Mouse (Mus musculus): ENCODE data around the gene Ankub1.
A peak's percentile ranks its signal among the peaks of the same experiment; 100 is the strongest.

Ankub1 gene

GRCm38 (mm10) chr3:57692719-57693118 is at the start of gene Ankub1:
Gene Ankub1, minus strand, starts transcription at chr3:57692799.
- no peak for DNase-seq (ENCODE audit: low read depth)

GRCm38 (mm10) chr3:57739830-57740229 is 47.2 kb upstream of the Ankub1 start:
- DNase-seq (ENCODE audit: low read depth): no peak

- peak; percentile 64 for DNase-seq (ENCODE audit: low read depth)
These were observed 44.0 kb upstream of the Ankub1 start for GRCm38 (mm10) chr3:57736419-57737095.

GRCm38 (mm10) chr3:57735511-57736370 is 43.1 kb upstream of the Ankub1 start, which contains the start of gene Rnf13:
Gene Rnf13, plus strand, starts transcription at chr3:57736062.
- peak; percentile 98 for DNase-seq (ENCODE audit: low read depth)

- DNase-seq (ENCODE audit: low read depth): no peak
These were observed 39.8 kb upstream of the Ankub1 start for GRCm38 (mm10) chr3:57732206-57732915.

GRCm38 (mm10) chr3:57714151-57714550 is 21.6 kb upstream of the Ankub1 start:
- no peak for DNase-seq (ENCODE audit: low read depth)

GRCm38 (mm10) chr3:57696779-57697178 is 4.2 kb upstream of the Ankub1 start:
- no peak for DNase-seq (ENCODE audit: low read depth)

- no peak for DNase-seq (ENCODE audit: low read depth)
These were observed 3.6 kb upstream of the Ankub1 start for GRCm38 (mm10) chr3:57696249-57696648.

- DNase-seq (ENCODE audit: low read depth): no peak
These were observed 827 bp downstream of the Ankub1 start for GRCm38 (mm10) chr3:57691772-57692171.

GRCm38 (mm10) chr3:57677786-57678185 is 14.8 kb downstream of the Ankub1 start:
- DNase-seq (ENCODE audit: low read depth): peak; percentile 12

GRCm38 (mm10) chr3:57674075-57674474 is 18.5 kb downstream of the Ankub1 start:
- DNase-seq (ENCODE audit: low read depth): no peak

- DNase-seq (ENCODE audit: low read depth): no peak
These were observed 19.0 kb downstream of the Ankub1 start for GRCm38 (mm10) chr3:57673586-57673985.

GRCm38 (mm10) chr3:57667054-57667723 is 25.4 kb downstream of the Ankub1 start:
- peak; percentile 95 for DNase-seq (ENCODE audit: low read depth)

GRCm38 (mm10) chr3:57665880-57666279 is 26.7 kb downstream of the Ankub1 start:
- no peak for DNase-seq (ENCODE audit: low read depth)

- DNase-seq (ENCODE audit: low read depth): no peak
These were observed 27.9 kb downstream of the Ankub1 start for GRCm38 (mm10) chr3:57664682-57665081.

GRCm38 (mm10) chr3:57663731-57664130 is 28.9 kb downstream of the Ankub1 start:
- DNase-seq (ENCODE audit: low read depth): peak; percentile 88

GRCm38 (mm10) chr3:57658608-57659007 is 34.0 kb downstream of the Ankub1 start:
- no peak for DNase-seq (ENCODE audit: low read depth)

GRCm38 (mm10) chr3:57653646-57654045 is 39.0 kb downstream of the Ankub1 start:
- DNase-seq (ENCODE audit: low read depth): no peak

GRCm38 (mm10) chr3:57652485-57652884 is 40.1 kb downstream of the Ankub1 start:
- DNase-seq (ENCODE audit: low read depth): no peak

- no peak for DNase-seq (ENCODE audit: low read depth)
These were observed 40.7 kb downstream of the Ankub1 start for GRCm38 (mm10) chr3:57651865-57652259.

GRCm38 (mm10) chr3:57651231-57651864 is 41.3 kb downstream of the Ankub1 start, which contains the start of gene Commd2:
Gene Commd2, minus strand, starts transcription at chr3:57651715.
- DNase-seq (ENCODE audit: low read depth): peak; percentile 94
